Mouse (Mus musculus) kidney, postnatal 0 days (tissue): ENCODE data around the gene Cacna2d3. TPM values are rescaled to one million over a fixed set of nuclear protein-coding genes. Genes with fewer than 3 reads are reported as not detected.

ENCODE experiments used
- ATAC-seq: fragments of 200-750 bp; cut with Nextera tagmentation; replicated peaks from 2 replicates; pipeline ENCODE4 v1.8.0; 2017; ENCODE audit warnings: low read depth, moderate number of reproducible peaks, moderate TSS enrichment, moderate library complexity; ENCODE audit not compliant: low FRiP score
- DNase-seq: peaks from one replicate; pipeline ENCODE4 v3.0.0-alpha.2; 2016; ENCODE audit warnings: low spot score
- H3K27ac ChIP-seq: fragments of 300-500 bp; sonication (generic); 2 replicates; pipeline ENCODE4 v1.5.1; 2014; ENCODE audit warnings: mild to moderate bottlenecking
- H3K27me3 ChIP-seq: fragments of 300-500 bp; sonication (generic); 2 replicates; pipeline ENCODE4 v1.6.1; 2014; ENCODE audit warnings: low read length, mixed read lengths; ENCODE audit not compliant: insufficient read depth
- H3K36me3 ChIP-seq: fragments of 300-500 bp; sonication (generic); 2 replicates; pipeline ENCODE4 v1.6.1; 2014; ENCODE audit warnings: low read length, mixed read lengths; ENCODE audit not compliant: insufficient read depth
- H3K4me1 ChIP-seq: fragments of 300-500 bp; sonication (generic); replicated peaks from 2 replicates; pipeline ENCODE4 v1.6.1; 2014; ENCODE audit warnings: antibody characterized with exemption, low read length, mixed read lengths; ENCODE audit not compliant: insufficient read depth
- H3K4me2 ChIP-seq: fragments of 300-500 bp; sonication (generic); 2 replicates; pipeline ENCODE4 v1.6.1; 2014; ENCODE audit warnings: mild to moderate bottlenecking, low read length, moderate library complexity, mixed read lengths
- H3K4me3 ChIP-seq: fragments of 300-500 bp; sonication (generic); replicated peaks from 2 replicates; pipeline ENCODE4 v1.5.1; 2014; ENCODE audit warnings: low read depth, low read length
- H3K9ac ChIP-seq: fragments of 300-500 bp; sonication (generic); 2 replicates; pipeline ENCODE4 v1.6.1; 2014; ENCODE audit warnings: low read depth, low read length
- H3K9me3 ChIP-seq: fragments of 300-500 bp; sonication (generic); replicated peaks from 2 replicates; pipeline ENCODE4 v1.6.1; 2016; ENCODE audit warnings: low read length, inconsistent platforms, mixed read lengths
- CTCF ChIP-seq: IDR thresholded peaks from 2 replicates; pipeline ENCODE4 v1.5.1; 2016; ENCODE audit warnings: antibody characterized with exemption, low read depth, mild to moderate bottlenecking, moderate library complexity
- WGBS: fragments of 180-500 bp; shearing (Covaris S2); extraction: QIAGEN DNeasy Blood & Tissue Kit; methylation state at CpG from one replicate; pipeline ENCODE4 v1.1.7; 2014; 5-methylcytosine and 5-hydroxymethylcytosine counted together
- polyA plus RNA-seq: library from polyadenylated mRNA; unstranded; fragments of >200 nt; fragmentation: Nextera tagmentation; extraction: Ambion mirVana; gene quantifications from 2 replicates; pipeline ENCODE4 v1.2.1, GENCODE M21; 2015

The Cacna2d3 gene
- polyA plus RNA-seq, 1 experiment from 2014 or later = 1.8 TPM

DNA sequence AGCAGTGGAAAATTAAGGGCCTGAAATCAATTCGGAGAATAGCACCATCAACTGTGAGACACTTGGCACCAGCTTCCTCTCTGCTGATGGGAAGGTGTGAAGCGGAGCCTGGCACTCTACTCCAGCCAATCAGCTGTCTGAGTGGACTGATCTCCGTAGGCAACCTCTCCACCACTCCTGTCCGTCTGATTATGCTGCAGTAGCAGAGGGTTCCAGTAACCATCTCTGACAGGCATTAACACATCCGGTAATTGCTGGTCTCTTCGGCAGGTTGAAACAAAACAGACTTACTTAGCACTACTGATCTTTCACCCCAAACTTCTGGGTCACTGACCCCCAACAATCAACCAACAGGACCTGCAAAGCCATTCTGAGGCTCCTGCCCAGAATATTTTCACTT is 112.9 kb downstream of the Cacna2d3 start:
- Histone ChIP-seq H3K27ac (no peak overlapping the region), H3K4me2 (no peak overlapping the region), H3K9ac (no peak overlapping the region), H3K4me1 (no peaks in the 10 kb centered on the region), H3K9me3 (no peaks in the 10 kb centered on the region), H3K36me3 (no peaks in the 10 kb centered on the region), H3K4me3 (no peak overlapping the region), H3K27me3 (no peaks in the 10 kb centered on the region)
- DNase-seq (no peak), ATAC-seq (no peak)
- 55% methylated on average over 6 of the region's 6 CpGs for WGBS
- TF ChIP-seq CTCF = no peak

DNA sequence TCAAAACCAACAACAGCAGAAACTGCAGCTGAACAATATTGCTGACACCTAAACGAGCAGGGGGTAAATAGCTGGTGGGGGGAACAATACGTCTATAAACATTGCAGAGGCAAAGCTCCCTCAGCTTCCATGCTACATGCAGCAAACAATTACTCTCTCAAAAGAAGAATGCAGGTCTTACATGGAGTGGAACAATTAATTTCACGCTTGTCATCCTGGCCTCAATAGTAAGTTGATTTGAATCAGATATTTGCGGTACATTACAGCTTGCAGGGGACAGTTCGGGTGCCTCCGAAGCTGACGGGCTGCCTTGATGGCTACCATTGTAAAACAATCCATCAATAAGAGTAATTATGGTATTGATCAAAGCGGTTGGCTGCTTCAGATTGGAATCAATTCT is 122.2 kb downstream of the Cacna2d3 start:
- Histone ChIP-seq H3K36me3 (no peaks in the 10 kb centered on the region), H3K27me3 (no peaks in the 10 kb centered on the region), H3K9me3 (no peaks in the 10 kb centered on the region), H3K9ac (no peak overlapping the region), H3K4me3 (no peak overlapping the region), H3K4me1 (no peaks in the 10 kb centered on the region), H3K4me2 (no peak overlapping the region), H3K27ac (no peak overlapping the region)
- no peak for ATAC-seq
- DNase-seq = no peak
- 67% methylated on average over 8 of the region's 8 CpGs for WGBS
- TF ChIP-seq CTCF = no peak

DNA sequence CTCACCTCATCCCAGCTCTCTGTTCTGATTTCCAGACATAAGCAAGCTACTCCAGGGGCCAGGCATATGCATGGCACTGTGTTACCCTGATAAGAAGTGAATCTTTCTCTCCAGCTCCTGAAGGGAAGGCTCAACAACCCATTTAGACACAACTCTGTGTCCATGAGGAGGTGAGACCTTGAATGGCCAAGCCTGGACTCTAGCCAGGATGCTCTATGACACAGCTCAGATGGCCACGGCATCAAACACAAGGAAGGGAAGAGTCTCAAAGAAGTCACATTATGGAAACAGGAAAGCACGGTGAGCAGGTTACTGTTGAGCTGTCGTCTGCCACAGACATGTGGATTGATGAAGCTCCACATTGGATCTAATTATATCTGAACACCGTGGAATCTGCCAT is 128.8 kb downstream of the Cacna2d3 start:
- no peak for TF ChIP-seq CTCF
- WGBS = 90% methylated on average over 4 of the region's 4 CpGs
- Histone ChIP-seq H3K9me3 (no peaks in the 10 kb centered on the region), H3K4me1 (no peaks in the 10 kb centered on the region), H3K4me2 (no peak overlapping the region), H3K27ac (no peak overlapping the region), H3K4me3 (no peak overlapping the region), H3K9ac (no peak overlapping the region), H3K27me3 (no peaks in the 10 kb centered on the region), H3K36me3 (no peaks in the 10 kb centered on the region)
- no peak for ATAC-seq
- DNase-seq = no peak

DNA sequence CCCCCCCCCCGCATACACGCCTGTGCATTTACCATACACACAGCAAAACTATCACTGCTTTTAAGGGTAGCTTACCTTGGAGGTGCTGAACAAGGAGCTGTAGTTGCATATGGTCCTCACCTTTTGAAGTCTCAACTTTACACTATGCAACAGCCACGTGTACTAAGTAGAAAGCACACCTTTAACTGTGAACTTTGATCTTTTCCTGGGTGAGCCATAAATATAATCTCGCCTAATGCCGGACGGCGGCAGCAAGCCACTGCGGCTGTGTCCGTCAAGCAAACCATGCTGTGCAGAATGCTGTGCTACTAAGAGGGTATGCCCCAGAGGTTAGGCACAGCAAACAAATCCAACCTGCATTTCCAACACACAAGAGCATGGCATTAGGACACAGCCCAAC is 132.0 kb downstream of the Cacna2d3 start:
- H3K27ac ChIP-seq = no peak overlapping the region
- no peaks in the 10 kb centered on the region for H3K27me3 ChIP-seq
- WGBS = 66% methylated on average over 9 of the region's 9 CpGs
- H3K9ac ChIP-seq = no peak overlapping the region
- H3K4me2 ChIP-seq = no peak overlapping the region
- ATAC-seq = no peak
- no peak for DNase-seq
- H3K4me1 ChIP-seq = no peaks in the 10 kb centered on the region
- no peak for TF ChIP-seq CTCF
- no peaks in the 10 kb centered on the region for H3K9me3 ChIP-seq
- no peaks in the 10 kb centered on the region for H3K36me3 ChIP-seq
- H3K4me3 ChIP-seq = no peak overlapping the region

DNA sequence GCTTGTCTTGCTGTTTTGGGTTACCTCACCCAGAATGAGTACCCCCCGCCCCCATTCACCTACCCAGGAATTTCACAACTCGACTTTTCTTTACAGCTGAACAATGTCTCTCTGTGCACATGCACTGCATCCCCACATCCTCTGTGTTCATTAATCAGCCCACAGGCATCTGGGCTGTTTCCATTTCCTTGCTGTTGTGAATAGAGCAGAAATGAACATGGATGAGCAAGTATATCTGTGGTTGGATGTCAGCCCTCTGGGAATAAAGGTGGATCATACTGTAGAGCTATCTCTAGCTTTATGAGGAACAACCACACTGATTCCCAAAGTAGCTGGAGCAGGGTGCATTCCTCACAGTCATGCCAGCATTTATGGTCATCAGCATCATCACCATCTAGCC is 139.7 kb downstream of the Cacna2d3 start:
- TF ChIP-seq CTCF = no peak
- no peak overlapping the region for H3K4me2 ChIP-seq
- H3K9ac ChIP-seq = no peak overlapping the region
- H3K27ac ChIP-seq = no peak overlapping the region
- WGBS = 54% methylated on average over 2 of the region's 2 CpGs
- no peak overlapping the region for H3K4me3 ChIP-seq
- H3K9me3 ChIP-seq = no peaks in the 10 kb centered on the region
- ATAC-seq = no peak
- H3K4me1 ChIP-seq = no peaks in the 10 kb centered on the region
- no peaks in the 10 kb centered on the region for H3K36me3 ChIP-seq
- no peaks in the 10 kb centered on the region for H3K27me3 ChIP-seq
- DNase-seq = no peak

DNA sequence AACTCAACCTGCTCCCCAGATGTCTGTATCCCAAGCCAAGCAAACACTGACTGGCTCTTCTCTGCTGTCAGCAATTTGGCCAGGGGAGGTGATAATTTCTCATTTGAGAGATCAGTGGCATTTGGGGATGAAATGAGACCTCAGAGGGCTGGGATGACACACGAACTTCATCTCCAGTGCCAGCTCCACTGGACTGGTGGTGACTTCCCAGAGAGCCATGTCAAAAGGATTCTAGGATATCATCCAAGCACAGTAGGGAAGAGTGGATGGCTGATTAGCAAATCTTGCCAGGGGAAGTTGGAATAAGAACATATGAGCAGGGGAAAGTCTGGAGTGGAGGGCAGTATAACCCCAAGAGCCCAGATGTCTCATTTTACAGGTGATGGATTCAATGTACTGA is 143.9 kb downstream of the Cacna2d3 start:
- DNase-seq (no peak), ATAC-seq (no peak)
- Histone ChIP-seq H3K4me2 (no peak overlapping the region), H3K27ac (no peak overlapping the region), H3K27me3 (no peaks in the 10 kb centered on the region), H3K9ac (no peak overlapping the region), H3K9me3 (no peaks in the 10 kb centered on the region), H3K36me3 (no peaks in the 10 kb centered on the region), H3K4me3 (no peak overlapping the region), H3K4me1 (no peaks in the 10 kb centered on the region)
- no peak for TF ChIP-seq CTCF
- whole genome bisulfite sequencing = 55% methylated on average over 1 of the region's 1 CpGs

DNA sequence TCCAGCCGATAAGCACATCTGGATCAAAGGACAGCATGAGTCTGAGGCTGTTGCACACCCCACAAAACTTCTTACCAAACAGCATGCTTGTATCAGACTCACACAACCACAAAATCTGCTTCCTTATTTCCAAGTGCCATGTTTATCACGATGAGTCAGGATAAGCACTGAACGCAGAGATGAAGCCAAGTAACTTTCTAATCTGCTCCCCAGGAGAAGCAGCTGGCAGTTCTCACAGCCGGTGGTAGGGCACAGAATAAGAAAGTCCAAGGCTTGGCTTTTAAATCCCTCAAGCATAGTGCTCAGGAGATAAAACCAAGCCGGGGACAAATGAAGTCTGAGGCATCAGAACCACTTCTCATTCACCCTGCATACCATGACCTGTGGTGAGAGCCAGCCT is 146.1 kb downstream of the Cacna2d3 start:
- Histone ChIP-seq H3K27ac (no peak overlapping the region), H3K36me3 (no peaks in the 10 kb centered on the region), H3K9ac (no peak overlapping the region), H3K27me3 (no peaks in the 10 kb centered on the region), H3K4me1 (no peaks in the 10 kb centered on the region), H3K4me2 (no peak overlapping the region), H3K4me3 (no peak overlapping the region), H3K9me3 (no peaks in the 10 kb centered on the region)
- DNase-seq (no peak), ATAC-seq (no peak)
- TF ChIP-seq CTCF = no peak
- 60% methylated on average over 5 of the region's 5 CpGs for WGBS
